Mouse (Mus musculus) midbrain, embryonic 13.5 days (tissue): Measurements from ENCODE around the gene Il4i1. TPM values are rescaled to one million over a fixed set of nuclear protein-coding genes. Genes with fewer than 3 reads are reported as not detected.
A peak's percentile ranks its signal among the peaks of the same experiment; 100 is the strongest.

Experiments used
- ATAC-seq: fragments of 200-750 bp; cut with Nextera tagmentation; 2 replicates; pipeline ENCODE4 v1.8.0; 2017; ENCODE audit warnings: mild to moderate bottlenecking, moderate TSS enrichment, moderate library complexity
- H3K27ac ChIP-seq: fragments of 300-500 bp; sonication (generic); 2 replicates; pipeline ENCODE4 v1.5.1; 2015; ENCODE audit warnings: inconsistent platforms, mild to moderate bottlenecking, moderate library complexity
- H3K27me3 ChIP-seq: fragments of 300-500 bp; sonication (generic); 2 replicates; pipeline ENCODE4 v1.6.1; 2015; ENCODE audit warnings: mild to moderate bottlenecking, inconsistent platforms
- H3K36me3 ChIP-seq: fragments of 300-500 bp; sonication (generic); 2 replicates; pipeline ENCODE4 v1.6.1; 2015; ENCODE audit warnings: mild to moderate bottlenecking, inconsistent platforms
- H3K4me1 ChIP-seq: fragments of 300-500 bp; sonication (generic); replicated peaks from 2 replicates; pipeline ENCODE4 v1.6.1; 2015; ENCODE audit warnings: inconsistent platforms
- H3K4me2 ChIP-seq: fragments of 300-500 bp; sonication (generic); replicated peaks from 2 replicates; pipeline ENCODE4 v1.6.1; 2015; ENCODE audit warnings: moderate library complexity, mild to moderate bottlenecking, inconsistent platforms
- H3K4me3 ChIP-seq: fragments of 300-500 bp; sonication (generic); replicated peaks from 2 replicates; pipeline ENCODE4 v1.5.1; 2015; ENCODE audit warnings: mild to moderate bottlenecking, inconsistent platforms
- H3K9ac ChIP-seq: fragments of 300-500 bp; sonication (generic); replicated peaks from 2 replicates; pipeline ENCODE4 v1.6.1; 2015; ENCODE audit warnings: mild to moderate bottlenecking, inconsistent platforms
- H3K9me3 ChIP-seq: fragments of 300-500 bp; sonication (generic); 2 replicates; pipeline ENCODE4 v1.6.1; 2016; ENCODE audit warnings: mild to moderate bottlenecking, inconsistent platforms
- WGBS: fragments of 180-500 bp; shearing (Covaris S2); methylation state at CpG from one replicate; pipeline ENCODE4 v1.1.7; 2015; 5-methylcytosine and 5-hydroxymethylcytosine counted together
- polyA plus RNA-seq: library from polyadenylated mRNA; unstranded; fragments of >200 nt; fragmentation: Nextera tagmentation; extraction: Ambion mirVana; gene quantifications from 2 replicates; pipeline ENCODE4 v1.2.1, GENCODE M21; 2015

Il4i1 gene
- polyA plus RNA-seq, 1 experiment from 2014 or later, result 2.0 TPM

DNA sequence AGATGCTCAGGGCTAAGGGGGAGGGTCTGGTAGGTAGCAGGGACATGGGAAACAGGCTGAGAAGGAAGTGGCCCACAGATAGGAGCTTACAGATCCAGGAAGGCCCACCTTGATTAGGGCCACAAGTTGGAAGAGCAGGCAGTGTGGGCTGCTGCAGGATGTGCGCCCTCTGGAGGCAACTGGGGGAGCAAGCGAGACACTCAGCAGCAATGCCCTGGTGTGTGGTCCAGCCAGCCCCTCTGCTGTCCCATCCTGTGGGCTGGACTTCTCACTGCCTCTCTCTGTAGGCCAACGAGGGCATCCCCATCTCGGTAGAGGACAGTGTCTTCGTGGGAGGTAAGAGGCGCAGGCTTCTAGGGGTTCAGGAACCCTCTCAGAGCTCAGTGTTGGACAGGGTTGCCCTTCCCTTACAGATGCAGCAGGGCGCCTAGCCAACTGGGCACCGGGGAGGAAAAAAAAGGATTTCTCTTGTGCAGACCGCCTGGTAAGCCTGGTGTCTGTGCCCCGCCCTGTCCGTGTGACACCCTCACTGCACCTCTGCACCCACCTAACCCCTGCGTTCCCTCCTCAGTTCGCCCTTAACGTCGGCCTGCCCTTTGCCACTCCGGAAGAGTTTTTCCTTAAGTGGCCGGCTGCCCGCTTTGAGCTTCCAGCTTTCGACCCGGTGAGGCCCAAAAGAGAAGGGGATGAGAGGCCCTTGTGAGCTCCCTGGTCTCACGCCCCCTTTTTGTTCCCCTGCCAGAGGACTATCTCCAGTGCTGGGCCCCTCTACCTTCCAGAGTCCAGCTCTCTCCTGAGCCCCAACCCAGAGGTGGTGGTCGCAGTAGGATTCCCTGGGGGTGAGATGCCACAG, 44.6 kb downstream of the Il4i1 start:
- H3K9me3 ChIP-seq, result no peaks in the 10 kb centered on the region
- peak overlapping the region; percentile 51 for H3K27ac ChIP-seq
- H3K9ac ChIP-seq, result no peak overlapping the region
- ATAC-seq, result peak; percentile 55
- H3K27me3 ChIP-seq, result no peaks in the 10 kb centered on the region
- H3K4me2 ChIP-seq, result no peak overlapping the region
- WGBS, result 54% methylated on average over 22 of the region's 22 CpGs
- H3K4me1 ChIP-seq, result peaks cover 57% of the 10 kb centered on the region
- H3K36me3 ChIP-seq, result peaks cover 55% of the 10 kb centered on the region
- peak overlapping the region; percentile 4; the same call in 1 of the 2 replicates for H3K4me3 ChIP-seq

DNA sequence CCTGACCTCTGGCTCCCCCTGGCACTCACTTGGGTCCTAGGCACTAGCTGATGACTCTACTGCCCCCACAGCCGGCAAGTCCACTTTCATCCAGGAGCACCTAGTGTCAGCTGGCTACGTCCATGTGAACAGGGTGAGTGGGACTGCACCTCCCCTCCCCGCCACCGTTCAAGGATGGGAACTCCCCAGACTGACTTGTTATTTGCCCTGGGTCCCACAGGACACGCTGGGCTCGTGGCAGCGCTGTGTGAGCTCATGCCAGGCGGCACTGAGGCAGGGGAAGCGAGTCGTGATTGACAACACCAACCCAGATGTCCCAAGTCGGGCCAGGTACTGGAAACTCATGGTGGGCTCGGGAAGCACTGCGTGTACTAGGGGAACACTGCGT, 45.2 kb downstream of the Il4i1 start:
- WGBS, result 80% methylated on average over 14 of the region's 14 CpGs
- Histone ChIP-seq H3K4me2 (no peak overlapping the region), H3K9ac (no peak overlapping the region), H3K4me1 (peaks cover 57% of the 10 kb centered on the region), H3K9me3 (no peaks in the 10 kb centered on the region), H3K4me3 (no peak overlapping the region), H3K36me3 (peaks cover 61% of the 10 kb centered on the region), H3K27ac (peak overlapping the region; percentile 51; the same call in 1 of the 2 replicates), H3K27me3 (no peaks in the 10 kb centered on the region)
- no peak for ATAC-seq

DNA sequence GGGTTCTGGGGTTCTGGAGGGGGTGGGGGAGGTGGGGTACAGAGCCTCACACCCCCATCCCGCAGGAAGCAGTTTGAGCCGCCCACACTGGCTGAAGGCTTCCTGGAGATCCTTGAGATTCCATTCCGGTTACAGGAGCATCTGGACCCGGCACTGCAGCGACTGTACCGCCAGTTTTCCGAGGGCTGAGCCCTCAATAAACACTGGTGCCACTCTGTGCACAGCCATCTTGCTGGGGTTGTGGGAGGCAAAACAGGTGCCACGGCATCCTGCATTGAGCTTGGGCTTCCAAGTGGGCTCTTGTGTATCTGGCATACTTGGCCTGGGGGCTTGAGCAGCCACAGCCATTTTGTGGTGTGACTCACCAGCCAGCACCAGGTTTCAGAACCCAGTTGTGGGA, 46.2 kb downstream of the Il4i1 start:
- H3K4me1 ChIP-seq, result peaks cover 63% of the 10 kb centered on the region
- no peak overlapping the region for H3K9ac ChIP-seq
- no peak for ATAC-seq
- H3K4me2 ChIP-seq, result no peak overlapping the region
- H3K4me3 ChIP-seq, result no peak overlapping the region
- no peak overlapping the region for H3K27ac ChIP-seq
- H3K27me3 ChIP-seq, result no peaks in the 10 kb centered on the region
- 83% methylated on average over 8 of the region's 8 CpGs for WGBS
- no peaks in the 10 kb centered on the region for H3K9me3 ChIP-seq
- peaks cover 67% of the 10 kb centered on the region for H3K36me3 ChIP-seq

DNA sequence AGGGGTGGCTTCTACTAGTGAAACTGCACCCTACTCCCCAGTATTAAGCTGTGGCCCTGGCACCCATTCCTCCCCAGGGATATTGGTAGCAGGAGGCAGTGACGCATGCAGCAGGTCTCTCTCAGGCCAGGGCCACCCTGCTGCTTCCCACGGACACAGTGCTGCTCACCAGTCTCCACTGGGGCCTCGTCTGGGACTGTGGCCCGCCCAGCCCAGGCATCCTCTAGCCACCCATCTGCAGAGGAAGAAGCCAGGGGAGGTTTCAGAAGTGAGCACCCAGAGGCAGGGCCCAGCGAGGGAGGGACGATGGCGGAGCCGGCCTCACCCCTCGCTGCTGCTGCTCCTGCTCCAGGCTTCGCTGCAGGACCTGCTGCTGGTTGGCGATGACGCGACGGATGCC, 47.0 kb downstream of the Il4i1 start:
- no peak overlapping the region for H3K27ac ChIP-seq
- no peaks in the 10 kb centered on the region for H3K27me3 ChIP-seq
- peaks cover 67% of the 10 kb centered on the region for H3K36me3 ChIP-seq
- no peak overlapping the region for H3K9ac ChIP-seq
- no peaks in the 10 kb centered on the region for H3K9me3 ChIP-seq
- H3K4me1 ChIP-seq, result peaks cover 63% of the 10 kb centered on the region
- 90% methylated on average over 14 of the region's 14 CpGs for WGBS
- no peak overlapping the region for H3K4me2 ChIP-seq
- ATAC-seq, result no peak
- H3K4me3 ChIP-seq, result no peak overlapping the region

DNA sequence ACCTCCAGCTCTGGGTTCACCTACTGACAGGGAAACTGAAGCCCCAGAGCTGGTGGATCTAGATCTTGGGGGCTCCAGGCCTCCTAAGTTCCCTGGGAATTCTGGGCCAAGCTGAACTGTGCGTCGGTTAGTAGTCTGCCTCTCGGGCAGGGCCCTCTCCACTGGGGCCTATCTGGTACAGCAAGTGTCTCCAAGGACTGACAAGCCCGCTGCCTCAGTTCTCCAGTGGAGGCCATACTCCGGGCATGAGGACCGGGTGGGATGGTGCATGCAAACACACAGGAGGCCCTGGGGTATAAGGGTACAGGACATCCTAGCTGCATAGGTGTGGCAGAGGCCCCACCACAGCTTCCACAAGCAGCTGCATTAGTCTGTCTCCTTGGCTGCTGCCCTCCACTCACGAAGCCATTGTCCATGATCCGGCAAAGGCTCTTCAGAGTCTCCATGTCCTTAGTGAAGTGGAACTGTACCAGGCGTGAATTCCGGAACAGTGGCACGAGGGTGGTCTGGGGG, 47.9 kb downstream of the Il4i1 start:
- Histone ChIP-seq H3K4me1 (peaks cover 60% of the 10 kb centered on the region), H3K9ac (no peak overlapping the region), H3K27me3 (no peaks in the 10 kb centered on the region), H3K36me3 (peaks cover 67% of the 10 kb centered on the region), H3K4me2 (no peak overlapping the region), H3K9me3 (no peaks in the 10 kb centered on the region), H3K4me3 (no peak overlapping the region; the same call in 1 of the 2 replicates), H3K27ac (no peak overlapping the region)
- WGBS, result 86% methylated on average over 11 of the region's 11 CpGs
- ATAC-seq, result no peak

DNA sequence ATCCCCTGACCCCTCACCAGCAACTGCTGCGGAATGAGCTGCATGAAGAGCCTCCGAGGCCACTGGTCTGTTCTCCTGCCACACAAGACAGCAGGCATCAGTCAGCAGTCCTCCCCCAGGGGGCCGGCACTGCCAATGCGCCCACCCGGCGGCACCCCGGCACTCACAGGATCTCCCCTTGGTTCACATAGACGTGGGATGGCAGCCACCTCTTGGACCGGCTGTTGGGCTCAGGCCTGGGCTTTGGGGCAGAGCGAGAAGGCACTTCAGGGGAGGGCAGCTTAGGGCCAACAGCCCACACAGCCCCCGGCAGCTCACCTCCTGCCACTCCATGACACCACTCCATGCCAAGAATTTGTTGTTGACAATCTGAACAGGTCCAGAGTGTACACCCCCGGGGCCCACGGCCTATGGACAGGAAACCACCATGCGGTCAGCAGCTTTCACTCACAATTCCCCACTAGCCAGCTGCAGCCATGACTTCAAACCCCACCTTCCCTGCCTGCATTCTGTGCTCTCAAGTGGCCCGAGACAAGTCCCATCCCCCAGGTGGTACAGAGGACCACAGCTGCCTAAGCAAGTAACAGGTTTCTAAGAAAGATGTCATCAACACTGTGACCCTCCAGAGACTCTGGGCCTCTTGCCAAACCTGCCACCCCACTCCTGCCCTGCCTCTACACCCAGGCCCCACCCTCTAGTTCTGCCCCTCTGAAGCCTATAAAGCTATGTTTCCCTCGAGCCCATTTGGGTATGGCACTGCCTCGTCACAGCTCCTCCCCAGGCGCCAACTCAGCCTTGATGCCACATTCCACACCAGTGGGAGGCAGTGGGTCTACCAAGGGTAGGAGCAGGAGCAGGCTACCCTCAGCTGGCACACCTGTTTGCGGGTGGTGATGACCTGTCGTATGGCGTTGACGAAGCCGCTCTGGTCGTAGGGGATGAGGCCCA, 48.7 kb downstream of the Il4i1 start:
- Histone ChIP-seq H3K4me2 (peak overlapping the region; percentile 96; the same call in 1 of the 2 replicates), H3K27ac (0 out of 2 replicates have a peak overlapping the region, but pooled peaks have one; percentile 44), H3K36me3 (peaks cover 64% of the 10 kb centered on the region)

DNA sequence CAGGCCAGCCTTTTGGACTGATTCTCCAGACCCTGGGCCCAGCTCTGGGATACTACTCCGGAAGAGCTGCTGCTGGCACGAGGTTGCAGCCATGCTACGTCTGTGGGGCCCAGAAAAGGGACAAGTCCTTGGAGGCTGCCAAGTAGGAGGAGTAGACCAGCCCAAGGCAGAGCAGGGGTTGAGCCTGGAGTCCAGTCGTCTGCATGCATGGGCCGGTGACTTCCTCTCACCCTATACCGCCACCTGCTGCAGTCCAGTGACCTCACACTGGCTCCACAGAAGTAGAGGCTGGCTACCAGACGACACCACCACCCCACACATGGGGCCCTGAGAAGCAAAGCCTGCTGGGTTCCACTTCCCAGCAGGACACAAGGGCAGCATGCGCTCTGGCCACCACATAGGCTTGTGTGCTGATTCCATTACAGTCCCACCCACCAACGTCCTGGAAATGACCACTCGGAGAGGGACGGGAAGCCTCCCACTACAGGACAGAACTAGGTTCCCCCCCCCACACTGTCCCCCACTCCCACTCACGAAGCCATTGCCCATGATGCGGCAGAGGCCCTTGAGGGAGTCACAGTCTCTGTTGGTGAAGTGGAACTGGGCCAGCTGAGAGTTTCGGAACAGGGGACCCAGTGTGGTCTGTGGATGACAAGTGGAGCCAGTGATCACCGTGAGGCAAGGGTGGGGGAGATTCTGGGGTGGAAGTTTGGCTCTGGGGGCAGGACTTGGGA, 50.3 kb downstream of the Il4i1 start:
- Histone ChIP-seq H3K27ac (peak overlapping the region; percentile 25), H3K9me3 (no peaks in the 10 kb centered on the region), H3K9ac (peak overlapping the region; percentile 99), H3K4me1 (peaks cover 57% of the 10 kb centered on the region), H3K4me2 (peak overlapping the region; percentile 96), H3K27me3 (no peaks in the 10 kb centered on the region), H3K4me3 (peak overlapping the region; percentile 85), H3K36me3 (peaks cover 56% of the 10 kb centered on the region)
- 62% methylated on average over 15 of the region's 15 CpGs for WGBS
- no peak for ATAC-seq

More for the DNA sequence above, 48.7 kb downstream of the Il4i1 start:
- Histone ChIP-seq H3K9me3 (no peaks in the 10 kb centered on the region), H3K9ac (0 out of 2 replicates have a peak overlapping the region, but pooled peaks have one; percentile 16), H3K4me1 (peaks cover 56% of the 10 kb centered on the region), H3K4me3 (no peak overlapping the region), H3K27me3 (no peaks in the 10 kb centered on the region)
- 84% methylated on average over 24 of the region's 24 CpGs for WGBS
- ATAC-seq, result no peak

DNA sequence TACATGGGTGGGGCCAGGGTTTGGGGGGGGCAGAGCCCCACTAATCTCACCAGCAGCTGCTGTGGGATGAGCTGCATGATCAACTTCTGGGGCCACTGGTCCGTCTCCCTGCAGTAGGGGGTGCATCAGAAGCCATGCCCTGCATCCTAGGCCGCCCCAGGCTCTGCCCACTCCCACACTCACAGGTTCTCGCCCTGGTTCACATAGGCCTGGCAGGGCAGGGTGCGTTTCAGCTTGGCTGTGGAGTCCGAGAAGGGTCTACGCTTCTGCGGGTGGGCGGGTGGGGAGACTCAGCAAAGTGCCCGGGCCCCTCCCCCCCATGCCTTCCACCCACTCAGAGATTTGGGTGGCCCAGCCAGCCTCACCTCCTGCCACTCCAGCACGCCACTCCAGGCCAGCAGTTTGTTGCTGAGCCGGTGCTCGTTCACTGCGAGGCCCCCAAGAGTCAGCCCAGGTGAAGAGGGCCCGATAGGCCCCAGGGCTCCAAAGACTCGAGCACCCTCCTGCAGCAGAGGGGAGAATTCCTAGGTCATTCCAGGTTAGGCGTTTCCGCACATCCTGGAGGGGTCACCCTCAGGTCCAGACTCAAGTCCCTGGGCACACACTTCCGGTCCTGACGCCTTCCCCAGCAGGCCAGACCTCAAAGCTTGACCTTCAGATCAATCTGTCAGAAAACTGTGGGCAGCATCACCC, 51.0 kb downstream of the Il4i1 start:
- Histone ChIP-seq H3K36me3 (peaks cover 49% of the 10 kb centered on the region), H3K4me1 (peaks cover 55% of the 10 kb centered on the region), H3K4me3 (peak overlapping the region; percentile 85), H3K4me2 (peak overlapping the region; percentile 96), H3K27ac (0 out of 2 replicates have a peak overlapping the region, but pooled peaks have one; percentile 25), H3K9ac (peak overlapping the region; percentile 99), H3K27me3 (no peaks in the 10 kb centered on the region), H3K9me3 (no peaks in the 10 kb centered on the region)
- no peak for ATAC-seq
- 76% methylated on average over 19 of the region's 19 CpGs for WGBS

DNA sequence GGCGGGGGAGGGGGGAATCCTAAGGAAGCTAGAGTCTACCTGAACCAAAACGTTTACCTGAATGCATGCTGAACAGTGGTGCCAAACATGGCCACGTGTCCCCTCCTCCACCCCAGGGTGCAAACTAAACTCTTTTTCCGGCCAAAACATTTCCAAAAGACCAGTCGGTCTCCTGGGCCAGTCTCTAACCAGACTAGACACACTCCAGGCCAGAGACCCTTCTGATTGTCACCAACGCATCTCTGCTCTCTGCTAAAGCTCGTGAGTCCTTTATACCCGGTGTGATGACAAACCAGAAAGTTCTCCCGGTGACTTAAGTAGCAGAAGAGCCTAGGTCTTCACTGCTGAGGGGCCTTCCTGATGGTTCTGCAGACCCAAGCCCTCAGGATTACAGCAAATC, 51.6 kb downstream of the Il4i1 start:
- H3K27ac ChIP-seq, result no peak overlapping the region
- H3K27me3 ChIP-seq, result no peaks in the 10 kb centered on the region
- peak overlapping the region; percentile 99 for H3K9ac ChIP-seq
- peak overlapping the region; percentile 85 for H3K4me3 ChIP-seq
- no peak for ATAC-seq
- H3K4me2 ChIP-seq, result peak overlapping the region; percentile 96
- no peaks in the 10 kb centered on the region for H3K9me3 ChIP-seq
- peaks cover 55% of the 10 kb centered on the region for H3K4me1 ChIP-seq
- H3K36me3 ChIP-seq, result peaks cover 42% of the 10 kb centered on the region
- 43% methylated on average over 9 of the region's 9 CpGs for WGBS

DNA sequence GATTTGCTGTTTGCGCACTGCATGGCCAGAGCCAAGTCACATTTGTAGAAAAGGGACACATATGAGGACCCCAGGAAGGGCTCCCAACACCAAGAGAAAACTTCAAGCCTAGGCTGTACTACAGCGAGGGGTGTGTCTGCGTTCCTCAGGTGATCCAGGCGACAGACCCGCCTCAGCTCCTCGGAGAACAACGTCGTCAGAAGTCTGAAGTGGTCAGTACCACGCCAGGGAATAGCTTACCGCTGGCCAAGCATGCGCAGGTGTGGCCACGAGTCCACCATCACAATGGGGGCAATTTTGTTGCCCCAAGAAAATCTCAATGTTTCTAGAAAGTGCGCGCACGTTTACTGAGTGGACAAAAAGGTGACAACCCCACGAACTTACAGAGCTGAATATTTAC, 52.3 kb downstream of the Il4i1 start:
- peak overlapping the region; percentile 99 for H3K9ac ChIP-seq
- no peaks in the 10 kb centered on the region for H3K9me3 ChIP-seq
- 6% methylated on average over 16 of the region's 16 CpGs for WGBS
- no peaks in the 10 kb centered on the region for H3K27me3 ChIP-seq
- peak overlapping the region; percentile 96 for H3K4me2 ChIP-seq
- peaks cover 36% of the 10 kb centered on the region for H3K36me3 ChIP-seq
- H3K4me3 ChIP-seq, result peak overlapping the region; percentile 85
- ATAC-seq, result no peak
- H3K4me1 ChIP-seq, result peaks cover 55% of the 10 kb centered on the region
- peak overlapping the region; percentile 100 for H3K27ac ChIP-seq
